Mouse (Mus musculus) limb, embryonic 11.5 days (tissue): ENCODE results near the gene Glipr2. TPM values are rescaled to one million over a fixed set of nuclear protein-coding genes. Genes with fewer than 3 reads are reported as not detected.

ENCODE experiments used
- ATAC-seq: fragments of 200-750 bp; cut with Nextera tagmentation; 2 replicates; pipeline ENCODE4 v1.8.0; 2017; ENCODE audit warnings: low read depth; ENCODE audit not compliant: insufficient number of reproducible peaks, low FRiP score, low TSS enrichment
- DNase-seq: peaks from one replicate; pipeline ENCODE4 v3.0.0-alpha.2; 2015; ENCODE audit warnings: low spot score
- H3K27ac ChIP-seq: fragments of 300-500 bp; sonication (generic); replicated peaks from 2 replicates; pipeline ENCODE4 v1.5.1; 2014; ENCODE audit warnings: low read depth, mild to moderate bottlenecking, low read length
- H3K27me3 ChIP-seq: fragments of 300-500 bp; sonication (generic); 2 replicates; pipeline ENCODE4 v1.6.1; 2014; ENCODE audit warnings: mild to moderate bottlenecking, low read length, mixed read lengths; ENCODE audit not compliant: control insufficient read depth, insufficient read depth
- H3K36me3 ChIP-seq: fragments of 300-500 bp; sonication (generic); 2 replicates; pipeline ENCODE4 v1.6.1; 2014; ENCODE audit warnings: mild to moderate bottlenecking, low read length, moderate library complexity, mixed read lengths; ENCODE audit not compliant: control insufficient read depth, insufficient read depth
- H3K4me1 ChIP-seq: fragments of 300-500 bp; sonication (generic); 2 replicates; pipeline ENCODE4 v1.6.1; 2014; ENCODE audit warnings: low read length, mixed read lengths; ENCODE audit not compliant: control insufficient read depth, insufficient read depth
- H3K4me2 ChIP-seq: fragments of 300-500 bp; sonication (generic); 2 replicates; pipeline ENCODE4 v1.6.1; 2014; ENCODE audit warnings: low read depth, mild to moderate bottlenecking, moderate library complexity; ENCODE audit not compliant: severe bottlenecking
- H3K4me3 ChIP-seq: fragments of 300-500 bp; sonication (generic); 2 replicates; pipeline ENCODE4 v1.5.1; 2014; ENCODE audit warnings: low read depth, low read length
- H3K9ac ChIP-seq: fragments of 300-500 bp; sonication (generic); 2 replicates; pipeline ENCODE4 v1.6.1; 2014; ENCODE audit warnings: mild to moderate bottlenecking, low read length
- H3K9me3 ChIP-seq: fragments of 300-500 bp; sonication (generic); 2 replicates; pipeline ENCODE4 v1.6.1; 2016; ENCODE audit warnings: low read length; ENCODE audit not compliant: control insufficient read depth
- WGBS: fragments of 180-500 bp; shearing (Covaris S2); extraction: QIAGEN DNeasy Blood & Tissue Kit; methylation state at CpG from one replicate; pipeline ENCODE4 v1.1.7; 2014; 5-methylcytosine and 5-hydroxymethylcytosine counted together
- polyA plus RNA-seq: library from polyadenylated mRNA; unstranded; fragments of >200 nt; fragmentation: Nextera tagmentation; extraction: Ambion mirVana; gene quantifications from 2 replicates; pipeline ENCODE4 v1.2.1, GENCODE M21; 2014

The Glipr2 gene
- polyA plus RNA-seq, 1 experiment from 2014 or later, result 75.2 TPM

DNA sequence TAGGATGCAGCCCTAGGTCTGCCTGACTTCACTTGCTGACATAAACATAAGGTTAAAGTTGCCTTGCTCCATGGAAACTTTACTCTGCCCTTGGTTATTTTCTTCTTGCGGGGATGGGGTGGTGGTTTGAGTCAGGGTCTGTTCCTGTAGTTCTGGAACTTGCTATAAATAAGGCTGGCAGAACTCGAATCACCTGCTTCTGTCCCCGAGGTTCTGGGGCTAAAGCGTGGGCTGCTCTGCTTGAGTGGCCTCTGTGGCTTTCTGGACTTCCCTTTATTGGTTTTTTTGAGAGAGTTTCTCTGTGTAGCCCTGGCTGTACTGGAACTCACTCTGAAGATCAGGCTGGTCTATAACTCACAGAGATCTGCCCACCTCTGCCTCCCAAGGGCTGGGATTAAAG lies 58.9 kb downstream of the Glipr2 start:
- H3K27ac ChIP-seq, result no peak overlapping the region
- H3K4me3 ChIP-seq, result no peak overlapping the region
- 90% methylated on average over 4 of the region's 4 CpGs for WGBS
- no peaks in the 10 kb centered on the region for H3K9me3 ChIP-seq
- H3K9ac ChIP-seq, result no peak overlapping the region
- H3K4me2 ChIP-seq, result no peak overlapping the region
- peaks cover 8% of the 10 kb centered on the region; the same call in 1 of the 2 replicates for H3K36me3 ChIP-seq
- peaks cover 6% of the 10 kb centered on the region; the same call in 1 of the 2 replicates for H3K4me1 ChIP-seq
- ATAC-seq (no peak), DNase-seq (no peak)
- H3K27me3 ChIP-seq, result no peaks in the 10 kb centered on the region

DNA sequence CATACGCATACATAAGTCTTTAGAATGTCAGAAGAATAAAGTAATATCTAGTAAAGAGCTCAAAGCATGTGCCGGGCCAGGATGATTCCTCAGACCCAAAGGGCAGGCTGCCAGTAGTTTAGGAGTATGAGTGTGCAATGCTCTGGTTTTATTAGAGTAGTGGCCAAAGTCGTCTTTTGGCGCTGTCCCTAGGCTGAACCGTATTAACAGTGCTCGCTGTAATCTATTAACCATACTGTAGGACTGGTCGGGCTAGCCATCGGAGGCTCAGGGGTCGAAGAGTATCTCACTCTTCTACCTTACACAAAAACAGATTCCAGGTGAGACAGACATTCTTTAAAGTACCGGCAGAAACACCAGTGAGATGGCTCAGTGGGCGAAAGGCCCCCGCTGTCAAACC lies 59.6 kb downstream of the Glipr2 start:
- ATAC-seq (no peak), DNase-seq (no peak)
- no peak overlapping the region for H3K27ac ChIP-seq
- 96% methylated on average over 12 of the region's 12 CpGs for WGBS
- peaks cover 14% of the 10 kb centered on the region for H3K36me3 ChIP-seq
- no peaks in the 10 kb centered on the region for H3K27me3 ChIP-seq
- no peak overlapping the region for H3K4me3 ChIP-seq
- H3K4me1 ChIP-seq, result peaks cover 6% of the 10 kb centered on the region; the same call in 1 of the 2 replicates
- no peaks in the 10 kb centered on the region for H3K9me3 ChIP-seq
- no peak overlapping the region for H3K4me2 ChIP-seq
- no peak overlapping the region for H3K9ac ChIP-seq

DNA sequence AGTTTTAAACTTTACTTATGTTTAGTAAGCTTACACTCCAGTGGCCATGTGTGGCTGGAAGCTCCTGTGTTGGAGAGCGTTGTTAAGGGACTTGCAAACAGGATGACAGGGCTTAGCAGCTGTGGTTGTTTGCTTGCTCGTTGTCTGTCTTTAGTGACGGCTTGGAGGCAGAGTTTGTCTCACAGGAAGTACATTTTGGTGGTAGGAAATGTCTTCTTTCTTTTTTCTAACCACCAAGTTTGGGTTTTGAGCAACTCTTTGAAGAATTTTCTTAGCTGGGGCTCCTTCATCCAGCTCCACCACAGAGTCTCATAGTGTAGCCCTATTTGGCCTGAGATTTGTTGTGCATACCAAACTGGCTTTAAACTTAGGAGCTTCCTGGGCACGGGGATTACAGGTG lies 65.1 kb downstream of the Glipr2 start:
- DNase-seq (no peak), ATAC-seq (no peak)
- Histone ChIP-seq H3K27me3 (no peaks in the 10 kb centered on the region), H3K4me2 (no peak overlapping the region), H3K36me3 (peaks cover 16% of the 10 kb centered on the region), H3K4me1 (no peaks in the 10 kb centered on the region), H3K9me3 (no peaks in the 10 kb centered on the region), H3K4me3 (no peak overlapping the region), H3K27ac (no peak overlapping the region), H3K9ac (no peak overlapping the region)
- 85% methylated on average over 4 of the region's 4 CpGs for WGBS

DNA sequence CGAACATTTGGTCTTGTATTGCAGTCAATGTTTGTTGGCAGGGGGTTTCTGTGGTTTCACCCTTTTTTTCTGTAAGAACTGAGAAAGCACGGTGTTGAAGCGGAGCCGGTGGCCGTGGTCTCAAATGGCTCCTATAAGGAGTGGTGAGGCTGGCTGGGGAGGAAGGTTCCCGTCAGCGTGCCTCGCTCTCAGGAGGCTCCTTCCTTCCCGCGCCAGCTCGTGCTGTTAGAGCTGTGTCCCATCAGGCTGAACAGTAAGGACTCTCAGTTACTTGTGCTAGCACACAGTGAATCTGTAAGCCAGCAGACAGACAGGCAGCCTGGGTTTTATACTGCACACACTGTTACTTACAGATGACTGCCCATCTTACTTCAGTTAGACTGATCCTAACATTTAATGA lies 65.6 kb downstream of the Glipr2 start:
- DNase-seq, result no peak
- Histone ChIP-seq H3K36me3 (peaks cover 20% of the 10 kb centered on the region), H3K9ac (no peak overlapping the region), H3K9me3 (no peaks in the 10 kb centered on the region), H3K27ac (no peak overlapping the region), H3K4me2 (no peak overlapping the region), H3K27me3 (no peaks in the 10 kb centered on the region), H3K4me3 (no peak overlapping the region), H3K4me1 (no peaks in the 10 kb centered on the region)
- no peak for ATAC-seq
- 95% methylated on average over 11 of the region's 11 CpGs for WGBS

DNA sequence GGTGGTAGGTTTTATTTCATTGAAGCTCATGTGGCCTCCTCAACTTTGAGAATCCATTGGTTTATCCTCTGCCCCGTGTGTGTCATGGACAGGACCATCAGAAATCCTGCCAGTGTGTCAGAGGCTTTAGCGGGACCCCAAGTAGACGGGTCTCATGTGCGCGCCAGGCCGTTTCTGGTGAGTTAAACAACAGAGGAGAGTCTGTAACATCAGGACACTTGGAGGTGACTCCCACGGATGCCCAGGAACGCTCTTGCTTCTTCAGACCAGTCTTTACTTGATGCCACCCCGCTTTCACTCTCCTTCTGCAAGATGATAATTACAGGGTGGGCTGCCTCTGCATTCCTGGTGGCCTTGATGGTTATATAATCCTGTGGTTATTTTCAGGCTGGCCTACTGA lies 66.5 kb downstream of the Glipr2 start:
- Histone ChIP-seq H3K27ac (no peak overlapping the region), H3K27me3 (no peaks in the 10 kb centered on the region), H3K4me2 (no peak overlapping the region), H3K4me1 (no peaks in the 10 kb centered on the region), H3K9me3 (no peaks in the 10 kb centered on the region), H3K4me3 (no peak overlapping the region), H3K9ac (no peak overlapping the region), H3K36me3 (peaks cover 27% of the 10 kb centered on the region)
- DNase-seq, result no peak
- no peak for ATAC-seq
- WGBS, result 96% methylated on average over 9 of the region's 9 CpGs

DNA sequence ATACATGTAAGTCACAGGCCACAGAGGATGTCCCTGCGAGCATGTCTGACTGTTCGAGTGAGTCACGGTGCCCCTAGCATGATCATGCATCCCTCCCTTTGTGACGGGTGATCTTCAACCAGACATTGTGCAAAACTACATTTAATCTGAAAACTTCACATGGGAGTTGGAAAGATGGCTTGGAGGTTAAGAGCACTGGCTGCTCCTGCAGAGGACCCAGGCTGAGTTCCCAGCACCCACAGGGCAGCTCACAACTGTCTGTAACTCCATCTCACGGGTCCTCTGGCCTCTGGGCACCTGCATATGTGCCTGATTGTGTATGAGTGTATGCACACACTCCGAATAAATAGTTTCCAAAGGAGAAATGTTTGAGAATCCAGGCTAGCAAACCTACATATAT lies 67.0 kb downstream of the Glipr2 start:
- DNase-seq, result no peak
- H3K4me3 ChIP-seq, result no peak overlapping the region
- ATAC-seq, result no peak
- H3K27me3 ChIP-seq, result no peaks in the 10 kb centered on the region
- H3K27ac ChIP-seq, result no peak overlapping the region
- H3K4me2 ChIP-seq, result no peak overlapping the region
- H3K4me1 ChIP-seq, result no peaks in the 10 kb centered on the region
- 95% methylated on average over 6 of the region's 6 CpGs for WGBS
- no peak overlapping the region for H3K9ac ChIP-seq
- peaks cover 29% of the 10 kb centered on the region for H3K36me3 ChIP-seq
- no peaks in the 10 kb centered on the region for H3K9me3 ChIP-seq

DNA sequence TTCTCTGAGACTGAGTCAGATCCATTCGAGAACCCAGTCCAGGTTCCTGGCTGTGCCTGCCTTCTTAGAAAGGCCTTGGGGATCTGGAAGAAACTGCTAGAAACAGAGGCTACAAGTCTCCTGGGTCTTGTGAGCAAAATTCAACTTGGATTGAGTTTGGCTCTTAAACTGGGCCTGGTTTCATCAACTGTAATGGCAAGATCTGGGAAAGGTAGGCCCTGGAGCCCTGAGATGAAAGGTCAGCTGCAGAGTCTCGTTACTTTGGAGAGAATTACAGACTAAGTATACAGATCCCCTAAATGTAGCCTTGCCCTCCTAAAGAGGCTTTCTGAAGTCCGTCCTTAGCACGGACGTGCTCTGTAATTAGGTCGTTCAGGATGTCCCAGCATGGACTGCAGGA lies 68.4 kb downstream of the Glipr2 start:
- no peaks in the 10 kb centered on the region for H3K27me3 ChIP-seq
- H3K27ac ChIP-seq, result no peak overlapping the region
- DNase-seq, result no peak
- H3K4me1 ChIP-seq, result no peaks in the 10 kb centered on the region
- peaks cover 29% of the 10 kb centered on the region for H3K36me3 ChIP-seq
- no peaks in the 10 kb centered on the region for H3K9me3 ChIP-seq
- 70% methylated on average over 6 of the region's 6 CpGs for WGBS
- ATAC-seq, result no peak
- H3K4me3 ChIP-seq, result no peak overlapping the region
- no peak overlapping the region for H3K4me2 ChIP-seq
- H3K9ac ChIP-seq, result no peak overlapping the region

Other genes with a start within 250 kb of the Glipr2 start
- gene Olfr71, start 247.1 kb upstream of the Glipr2 start, polyA plus RNA-seq, result not detected in 2 replicates
- 0.29 TPM in 1 of 2 replicates, not detected in the other for gene Hrct1, start 230.2 kb upstream of the Glipr2 start, polyA plus RNA-seq
- gene Spaar, start 227.4 kb upstream of the Glipr2 start, polyA plus RNA-seq, result 0.20 and 0.27 TPM in 2 replicates
- not detected in 2 replicates for gene Olfr159, start 186.4 kb upstream of the Glipr2 start, polyA plus RNA-seq
- gene Olfr156, start 133.5 kb upstream of the Glipr2 start, polyA plus RNA-seq, result 0.16 and 0.34 TPM in 2 replicates
- gene Olfr157, start 117.2 kb upstream of the Glipr2 start, polyA plus RNA-seq, result not detected in 2 replicates
- not detected in 2 replicates for gene Olfr155, start 105.8 kb upstream of the Glipr2 start, polyA plus RNA-seq
- 25.7 and 26.1 TPM in 2 replicates for gene Reck, start 81.9 kb upstream of the Glipr2 start, polyA plus RNA-seq
- not detected in 2 replicates for gene Ccin, start 26.1 kb downstream of the Glipr2 start, polyA plus RNA-seq
- gene Clta, start 47.1 kb downstream of the Glipr2 start, polyA plus RNA-seq, result 251 and 264 TPM in 2 replicates
- gene Gne, start 126.8 kb downstream of the Glipr2 start, polyA plus RNA-seq, result 20.7 and 20.8 TPM in 2 replicates